Comparison of ENCODE assay signal across 7 mouse cellular contexts in the genomic region with DNA sequence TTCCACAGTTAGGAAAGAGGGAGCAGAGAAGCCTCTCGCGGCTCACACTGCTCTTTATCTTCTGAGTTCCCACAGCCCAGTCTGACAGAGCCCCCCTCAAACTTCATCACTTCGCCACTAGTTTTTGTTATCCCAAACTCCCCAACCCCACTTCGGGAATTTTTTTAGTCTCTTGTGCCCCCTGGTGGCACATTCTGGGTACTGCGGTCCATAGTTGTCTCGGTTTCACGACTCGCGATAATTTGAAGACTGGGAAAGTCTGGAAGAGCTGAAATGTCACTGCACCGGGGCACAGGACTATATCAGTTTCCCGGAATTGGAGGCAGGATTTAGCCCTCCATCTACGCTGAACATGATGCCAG. TPM values are rescaled to one million over a fixed set of nuclear protein-coding genes. Genes with fewer than 3 reads are reported as not detected.
DNase-seq lines count a peak whose midpoint lies in the region; ATAC-seq and TF ChIP-seq lines count a peak whose summit lies in the region.

No protein-coding gene starts in this region.

- TF ChIP-seq EP300 in lung, postnatal 0 days (IDR thresholded peaks at IDR 0.05), result no peak

- TF ChIP-seq POLR2A in brain, embryonic 14.5 days (IDR thresholded peaks at IDR 0.05; ENCODE audit: borderline replicate concordance, extremely low read depth, insufficient read depth, insufficient read length, poor library complexity, severe bottlenecking), result no peak

- peak; percentile 88; the same call in 1 of the 2 replicates for TF ChIP-seq CTCF in brain, embryonic 14.5 days (IDR thresholded peaks at IDR 0.05; ENCODE audit: borderline replicate concordance, extremely low read depth, insufficient read depth, insufficient read length)
- peak; percentile 97 for TF ChIP-seq CTCF in layer of hippocampus, adult 2 months (conservative IDR thresholded peaks at IDR 0.05)
- TF ChIP-seq CTCF in lung, postnatal 0 days (IDR thresholded peaks at IDR 0.05), result peak; percentile 87

- H3K4me2 ChIP-seq in forebrain, embryonic 11.5 days (ENCODE audit: low read depth, low read length, severe bottlenecking), result no peak overlapping the region
- H3K4me2 ChIP-seq in lung, postnatal 0 days (replicated peaks; ENCODE audit: low read depth, low read length), result no peak overlapping the region

- H3K27me3 ChIP-seq in forebrain, embryonic 11.5 days (ENCODE audit: control insufficient read depth, insufficient read depth, low read length), result no peaks in the 10 kb centered on the region
- no peaks in the 10 kb centered on the region for H3K27me3 ChIP-seq in lung, postnatal 0 days (replicated peaks; ENCODE audit: insufficient read depth, low read length)

- H3K9ac ChIP-seq in forebrain, embryonic 11.5 days (ENCODE audit: low read length), result peak overlapping the region; percentile 9; the same call in 1 of the 2 replicates
- H3K9ac ChIP-seq in lung, postnatal 0 days (replicated peaks; ENCODE audit: low read depth), result no peak overlapping the region

- H3K9me3 ChIP-seq in forebrain, embryonic 11.5 days (ENCODE audit: control insufficient read depth, low read length), result no peaks in the 10 kb centered on the region
- H3K9me3 ChIP-seq in lung, postnatal 0 days (ENCODE audit: low read length), result no peaks in the 10 kb centered on the region

- H3K27ac ChIP-seq in forebrain, embryonic 11.5 days (ENCODE audit: low read depth, low read length), result no peak overlapping the region
- H3K27ac ChIP-seq in layer of hippocampus, adult 2 months, result no peak overlapping the region
- H3K27ac ChIP-seq in lung, postnatal 0 days (ENCODE audit: low read length), result no peak overlapping the region

- 3% methylated on average over 12 of the region's 12 CpGs for WGBS in forebrain, embryonic 11.5 days
- 0% methylated on average over 12 of the region's 12 CpGs for WGBS in lung, postnatal 0 days

- peaks cover 6% of the 10 kb centered on the region; the same call in 1 of the 2 replicates for H3K4me1 ChIP-seq in forebrain, embryonic 11.5 days (replicated peaks; ENCODE audit: control insufficient read depth, insufficient read depth, low read length)
- no peaks in the 10 kb centered on the region for H3K4me1 ChIP-seq in lung, postnatal 0 days (ENCODE audit: insufficient read depth, low read depth, low read length)

- H3K4me3 ChIP-seq in forebrain, embryonic 11.5 days (ENCODE audit: low read depth, low read length), result no peak overlapping the region
- H3K4me3 ChIP-seq in layer of hippocampus, adult 2 months, result no peak overlapping the region
- H3K4me3 ChIP-seq in lung, postnatal 0 days (ENCODE audit: low read depth, low read length), result no peak overlapping the region

- intact Hi-C loops in heart, postnatal 36 days (cut with DNase I), result loop anchor here (2.0 kb wide), 1 partner anchor 106 kb away; no protein-coding TSS in a partner anchor

- peak; percentile 92 for DNase-seq in MN1 (ENCODE audit: low spot score)
- DNase-seq in brain, embryonic 14.5 days (ENCODE audit: low read depth), result peak; percentile 81
- peak; percentile 91 for DNase-seq in forebrain, embryonic 11.5 days (ENCODE audit: low spot score)
- peak; percentile 88 to 91 for DNase-seq in heart, postnatal 36 days
- peak; percentile 75 to 83 for DNase-seq in layer of hippocampus, adult 2 months (ENCODE audit: low spot score in 2 of 2)
- peak; percentile 80 for DNase-seq in lung, postnatal 0 days (ENCODE audit: low spot score)
- peak; percentile 54 for DNase-seq in skeletal muscle tissue, adult 2 months (ENCODE audit: low read depth, low spot score)

- H3K36me3 ChIP-seq in forebrain, embryonic 11.5 days (ENCODE audit: control insufficient read depth, insufficient read depth, low read length), result no peaks in the 10 kb centered on the region
- H3K36me3 ChIP-seq in lung, postnatal 0 days (ENCODE audit: insufficient read depth, low read length), result no peaks in the 10 kb centered on the region

- no peak for ATAC-seq in forebrain, embryonic 11.5 days (replicated peaks; ENCODE audit: low FRiP score)
- ATAC-seq in lung, postnatal 0 days, result peak; percentile 61

RNA-seq across cellular contexts. Expression of a gene that starts 7.3 kb away (rescaled TPM):
- 38.3 and 50.2 TPM in 2 replicates for polyA plus RNA-seq in brain, embryonic 14.5 days (2012; rRNA removed)
- polyA plus RNA-seq in forebrain, embryonic 11.5 days (2014; fragmentation: Nextera tagmentation; extraction: Ambion mirVana), result 11.2 and 12.3 TPM in 2 replicates
- total RNA-seq in heart, postnatal 36 days (2021), result 100 to 1,000 TPM; 207 TPM
- total RNA-seq in layer of hippocampus, adult 2 months (2021), result 10 to 100 TPM; 49.6 to 52.4 TPM
- 9.2 and 12.1 TPM in 2 replicates for polyA plus RNA-seq in lung, postnatal 0 days (2015; fragmentation: Nextera tagmentation; extraction: Ambion mirVana)

RNA-seq across cellular contexts. Expression of a gene that starts 13.5 kb away (rescaled TPM):
- polyA plus RNA-seq in brain, embryonic 14.5 days (2012; rRNA removed), result 287 and 323 TPM in 2 replicates
- 45.3 and 46.9 TPM in 2 replicates for polyA plus RNA-seq in forebrain, embryonic 11.5 days (2014; fragmentation: Nextera tagmentation; extraction: Ambion mirVana)
- total RNA-seq in heart, postnatal 36 days (2021), result 1 to 10 TPM; 3.3 to 4.0 TPM
- 100 to 1,000 TPM; 207 to 212 TPM for total RNA-seq in layer of hippocampus, adult 2 months (2021)
- polyA plus RNA-seq in lung, postnatal 0 days (2015; fragmentation: Nextera tagmentation; extraction: Ambion mirVana), result 7.4 and 10.7 TPM in 2 replicates

RNA-seq across cellular contexts. Expression of a gene that starts 45.5 kb away (rescaled TPM):
- polyA plus RNA-seq in brain, embryonic 14.5 days (2012; rRNA removed), result 38.9 and 55.6 TPM in 2 replicates
- polyA plus RNA-seq in forebrain, embryonic 11.5 days (2014; fragmentation: Nextera tagmentation; extraction: Ambion mirVana), result 24.2 and 31.2 TPM in 2 replicates
- 10 to 100 TPM; 51.5 to 65.1 TPM for total RNA-seq in heart, postnatal 36 days (2021)
- total RNA-seq in layer of hippocampus, adult 2 months (2021), result 10 to 100 TPM; 79.7 to 87.4 TPM
- 14.5 and 17.5 TPM in 2 replicates for polyA plus RNA-seq in lung, postnatal 0 days (2015; fragmentation: Nextera tagmentation; extraction: Ambion mirVana)

RNA-seq across cellular contexts. Expression of a gene that starts 46.4 kb away (rescaled TPM):
- not detected in 2 replicates for polyA plus RNA-seq in brain, embryonic 14.5 days (2012; rRNA removed)
- polyA plus RNA-seq in forebrain, embryonic 11.5 days (2014; fragmentation: Nextera tagmentation; extraction: Ambion mirVana), result not detected in 2 replicates
- 1 to 10 TPM; 1.6 TPM for total RNA-seq in heart, postnatal 36 days (2021)
- total RNA-seq in layer of hippocampus, adult 2 months (2021), result not detected
- polyA plus RNA-seq in lung, postnatal 0 days (2015; fragmentation: Nextera tagmentation; extraction: Ambion mirVana), result 0.31 TPM in 1 of 2 replicates, not detected in the other

RNA-seq across cellular contexts. Expression of a gene that starts 46.4 kb away (rescaled TPM):
- polyA plus RNA-seq in brain, embryonic 14.5 days (2012; rRNA removed), result 25.5 and 29.5 TPM in 2 replicates
- 62.2 and 67.0 TPM in 2 replicates for polyA plus RNA-seq in forebrain, embryonic 11.5 days (2014; fragmentation: Nextera tagmentation; extraction: Ambion mirVana)
- total RNA-seq in heart, postnatal 36 days (2021), result 10 to 100 TPM; 27.6 to 32.1 TPM
- 10 to 100 TPM; 43.8 to 48.3 TPM for total RNA-seq in layer of hippocampus, adult 2 months (2021)
- polyA plus RNA-seq in lung, postnatal 0 days (2015; fragmentation: Nextera tagmentation; extraction: Ambion mirVana), result 31.0 and 32.2 TPM in 2 replicates
